Mouse (Mus musculus) fat pad, adult 2 months (tissue): ENCODE results near the gene Agap1.

Source experiments
- DNase-seq: peaks from one replicate; pipeline ENCODE4 v3.0.0-alpha.2; 2011; ENCODE audit warnings: low read depth, low spot score; ENCODE audit errors: extremely low read depth

Gene Agap1

GRCm38 (mm10) chr1:89927061-89927661 is 472.6 kb downstream of the Agap1 start:
- DNase-seq, result no peak

GRCm38 (mm10) chr1:89928676-89929075 is 474.1 kb downstream of the Agap1 start:
- no peak for DNase-seq

GRCm38 (mm10) chr1:89929181-89929580 is 474.6 kb downstream of the Agap1 start:
- DNase-seq, result no peak

- no peak for DNase-seq
Observed at GRCm38 (mm10) chr1:89929721-89930505, 475.3 kb downstream of the Agap1 start.

- no peak for DNase-seq
Observed at GRCm38 (mm10) chr1:89930551-89930950, 475.9 kb downstream of the Agap1 start.

- no peak for DNase-seq
Observed at GRCm38 (mm10) chr1:89931120-89931519, 476.5 kb downstream of the Agap1 start, which contains the start of gene Gbx2. Gene Gbx2, minus strand, starts transcription at chr1:89931179.

GRCm38 (mm10) chr1:89932021-89932423 is 477.4 kb downstream of the Agap1 start:
- no peak for DNase-seq

GRCm38 (mm10) chr1:89932616-89933015 is 478.0 kb downstream of the Agap1 start:
- no peak for DNase-seq

- DNase-seq, result no peak
Observed at GRCm38 (mm10) chr1:89933028-89933427, 478.4 kb downstream of the Agap1 start.

- no peak for DNase-seq
Observed at GRCm38 (mm10) chr1:89933786-89934185, 479.2 kb downstream of the Agap1 start.

GRCm38 (mm10) chr1:89934316-89935260 is 480.0 kb downstream of the Agap1 start:
- DNase-seq, result no peak

GRCm38 (mm10) chr1:89935493-89936348 is 481.1 kb downstream of the Agap1 start:
- DNase-seq, result no peak

GRCm38 (mm10) chr1:89938884-89939595 is 484.4 kb downstream of the Agap1 start:
- DNase-seq, result no peak

- no peak for DNase-seq
Observed at GRCm38 (mm10) chr1:89939596-89939960, 485.0 kb downstream of the Agap1 start.

GRCm38 (mm10) chr1:89939981-89940726 is 485.5 kb downstream of the Agap1 start:
- no peak for DNase-seq

- DNase-seq, result no peak
Observed at GRCm38 (mm10) chr1:89940961-89941524, 486.4 kb downstream of the Agap1 start.

- no peak for DNase-seq
Observed at GRCm38 (mm10) chr1:89941701-89942381, 487.2 kb downstream of the Agap1 start.

- DNase-seq, result no peak
Observed at GRCm38 (mm10) chr1:89942395-89942976, 487.9 kb downstream of the Agap1 start.
